Mouse (Mus musculus): Measurements from ENCODE around the gene Strc. TPM values are rescaled to one million over a fixed set of nuclear protein-coding genes. Genes with fewer than 3 reads are reported as not detected.

The Strc gene
- polyA plus RNA-seq, 1 experiment = not detected

- Histone ChIP-seq H3K4me2 (ENCODE audit: low read depth) (peak overlapping the region; percentile 1), H3K79me2 (ENCODE audit: control insufficient read depth, insufficient read depth) (peaks cover 71% of the 10 kb centered on the region), H3K36me3 (ENCODE audit: control insufficient read depth, insufficient read depth) (peaks cover 11% of the 10 kb centered on the region), H3K27me3 (ENCODE audit: control insufficient read depth, insufficient read depth, insufficient read length) (no peaks in the 10 kb centered on the region), H3ac (ENCODE audit: control insufficient read depth, insufficient read length) (no peak overlapping the region), H3K4me3 (no peak overlapping the region)
- TF ChIP-seq SRF (IDR thresholded peaks at IDR 0.05; ENCODE audit: control insufficient read depth, insufficient read length, low read depth) (no peak), TCF3 (IDR thresholded peaks at IDR 0.05; ENCODE audit: insufficient read length, low read depth) (no peak), MAX (IDR thresholded peaks at IDR 0.05; ENCODE audit: low read depth) (no peak), CEBPB (IDR thresholded peaks at IDR 0.05; ENCODE audit: insufficient read depth, poor library complexity, severe bottlenecking) (no peak), E2F4 (IDR thresholded peaks at IDR 0.05; ENCODE audit: insufficient read depth) (no peak), POLR2A (IDR thresholded peaks at IDR 0.05; ENCODE audit: insufficient read length, low read depth) (no peak), MYOG (IDR thresholded peaks at IDR 0.05; ENCODE audit: control insufficient read depth in 1 of 3, insufficient read depth in 1 of 3, insufficient read length in 2 of 3, low read depth in 2 of 3) (no peak), POLR2AphosphoS2 (IDR thresholded peaks at IDR 0.05; ENCODE audit: insufficient read length, low read depth) (no peak), MYOD1 (IDR thresholded peaks at IDR 0.05; ENCODE audit: control insufficient read depth in 1 of 3, insufficient read length in 2 of 3, low read depth in 2 of 3) (no peak), TCF12 (IDR thresholded peaks at IDR 0.05; ENCODE audit: insufficient read depth, poor library complexity, severe bottlenecking) (no peak), REST (IDR thresholded peaks at IDR 0.05; ENCODE audit: insufficient read depth, insufficient read length) (no peak), USF1 (IDR thresholded peaks at IDR 0.05; ENCODE audit: low read depth) (no peak)
These were observed 29.4 kb upstream of the Strc start for GRCm38 (mm10) chr2:121416356-121416755.

GRCm38 (mm10) chr2:121415591-121415990, 28.6 kb upstream of the Strc start:
- peaks cover 11% of the 10 kb centered on the region for H3K36me3 ChIP-seq (ENCODE audit: control insufficient read depth, insufficient read depth)
- H3K4me3 ChIP-seq = peak overlapping the region; percentile 65
- TF ChIP-seq USF1 (IDR thresholded peaks at IDR 0.05; ENCODE audit: low read depth) (no peak), POLR2AphosphoS2 (IDR thresholded peaks at IDR 0.05; ENCODE audit: insufficient read length, low read depth) (no peak), TCF12 (IDR thresholded peaks at IDR 0.05; ENCODE audit: insufficient read depth, poor library complexity, severe bottlenecking) (no peak), CEBPB (IDR thresholded peaks at IDR 0.05; ENCODE audit: insufficient read depth, poor library complexity, severe bottlenecking) (no peak), TCF3 (IDR thresholded peaks at IDR 0.05; ENCODE audit: insufficient read length, low read depth) (no peak)
- H3ac ChIP-seq (ENCODE audit: control insufficient read depth, insufficient read length) = no peak overlapping the region
- H3K27me3 ChIP-seq (ENCODE audit: control insufficient read depth, insufficient read depth, insufficient read length) = no peaks in the 10 kb centered on the region
- peak overlapping the region; percentile 65 for H3K4me2 ChIP-seq (ENCODE audit: low read depth)
- H3K79me2 ChIP-seq (ENCODE audit: control insufficient read depth, insufficient read depth) = peaks cover 63% of the 10 kb centered on the region

- peak overlapping the region; percentile 65 for H3K4me3 ChIP-seq
- H3K79me2 ChIP-seq (ENCODE audit: control insufficient read depth, insufficient read depth) = peaks cover 59% of the 10 kb centered on the region
- H3K4me2 ChIP-seq (ENCODE audit: low read depth) = peak overlapping the region; percentile 65
- no peak for TF ChIP-seq CEBPB (IDR thresholded peaks at IDR 0.05; ENCODE audit: insufficient read depth, poor library complexity, severe bottlenecking)
- no peak for TF ChIP-seq TCF12 (IDR thresholded peaks at IDR 0.05; ENCODE audit: insufficient read depth, poor library complexity, severe bottlenecking)
- TF ChIP-seq USF1 (IDR thresholded peaks at IDR 0.05; ENCODE audit: low read depth) = no peak
- no peak for TF ChIP-seq POLR2A (IDR thresholded peaks at IDR 0.05; ENCODE audit: insufficient read length, low read depth)
- TF ChIP-seq E2F4 (IDR thresholded peaks at IDR 0.05; ENCODE audit: insufficient read depth) = no peak
- TF ChIP-seq POLR2AphosphoS2 (IDR thresholded peaks at IDR 0.05; ENCODE audit: insufficient read length, low read depth) = no peak
- TF ChIP-seq REST (IDR thresholded peaks at IDR 0.05; ENCODE audit: insufficient read depth, insufficient read length) = no peak
- no peak for TF ChIP-seq MYOD1 (IDR thresholded peaks at IDR 0.05; ENCODE audit: control insufficient read depth in 1 of 3, insufficient read length in 2 of 3, low read depth in 2 of 3)
- no peak for TF ChIP-seq TCF3 (IDR thresholded peaks at IDR 0.05; ENCODE audit: insufficient read length, low read depth)
- no peak for TF ChIP-seq SRF (IDR thresholded peaks at IDR 0.05; ENCODE audit: control insufficient read depth, insufficient read length, low read depth)
- no peak overlapping the region for H3ac ChIP-seq (ENCODE audit: control insufficient read depth, insufficient read length)
- no peaks in the 10 kb centered on the region for H3K27me3 ChIP-seq (ENCODE audit: control insufficient read depth, insufficient read depth, insufficient read length)
- peaks cover 11% of the 10 kb centered on the region for H3K36me3 ChIP-seq (ENCODE audit: control insufficient read depth, insufficient read depth)
These were observed 28.1 kb upstream of the Strc start for GRCm38 (mm10) chr2:121415103-121415502.

- H3K79me2 ChIP-seq (ENCODE audit: control insufficient read depth, insufficient read depth) = peaks cover 53% of the 10 kb centered on the region
- H3K4me2 ChIP-seq (ENCODE audit: low read depth) = peak overlapping the region; percentile 65
- H3ac ChIP-seq (ENCODE audit: control insufficient read depth, insufficient read length) = peak overlapping the region; percentile 92
- no peak for TF ChIP-seq USF1 (IDR thresholded peaks at IDR 0.05; ENCODE audit: low read depth)
- TF ChIP-seq POLR2AphosphoS2 (IDR thresholded peaks at IDR 0.05; ENCODE audit: insufficient read length, low read depth) = no peak
- no peak for TF ChIP-seq TCF3 (IDR thresholded peaks at IDR 0.05; ENCODE audit: insufficient read length, low read depth)
- TF ChIP-seq REST (IDR thresholded peaks at IDR 0.05; ENCODE audit: insufficient read depth, insufficient read length) = no peak
- TF ChIP-seq MYOD1 (IDR thresholded peaks at IDR 0.05; ENCODE audit: control insufficient read depth in 1 of 3, insufficient read length in 2 of 3, low read depth in 2 of 3) = no peak
- no peak for TF ChIP-seq E2F4 (IDR thresholded peaks at IDR 0.05; ENCODE audit: insufficient read depth)
- TF ChIP-seq POLR2A (IDR thresholded peaks at IDR 0.05; ENCODE audit: insufficient read length, low read depth) = no peak
- TF ChIP-seq MYOG (IDR thresholded peaks at IDR 0.05; ENCODE audit: control insufficient read depth in 1 of 3, insufficient read depth in 1 of 3, insufficient read length in 2 of 3, low read depth in 2 of 3) = no peak
- TF ChIP-seq MAX (IDR thresholded peaks at IDR 0.05; ENCODE audit: low read depth) = no peak
- no peak for TF ChIP-seq TCF12 (IDR thresholded peaks at IDR 0.05; ENCODE audit: insufficient read depth, poor library complexity, severe bottlenecking)
- TF ChIP-seq CEBPB (IDR thresholded peaks at IDR 0.05; ENCODE audit: insufficient read depth, poor library complexity, severe bottlenecking) = no peak
- TF ChIP-seq SRF (IDR thresholded peaks at IDR 0.05; ENCODE audit: control insufficient read depth, insufficient read length, low read depth) = no peak
- peaks cover 11% of the 10 kb centered on the region for H3K36me3 ChIP-seq (ENCODE audit: control insufficient read depth, insufficient read depth)
- no peaks in the 10 kb centered on the region for H3K27me3 ChIP-seq (ENCODE audit: control insufficient read depth, insufficient read depth, insufficient read length)
- peak overlapping the region; percentile 65 for H3K4me3 ChIP-seq
These were observed 27.2 kb upstream of the Strc start for GRCm38 (mm10) chr2:121414139-121414685.
